Mouse (Mus musculus) ES-Bruce4 (cell line): Measurements from ENCODE around the gene Thap7.

Experiments
- CTCF ChIP-seq: IDR thresholded peaks from one replicate; pipeline ENCODE4 v1.8.1; 2011; ENCODE audit warnings: low read depth, low read length
- EP300 ChIP-seq: IDR thresholded peaks from 2 replicates; pipeline ENCODE4 v1.6.1; 2011; ENCODE audit warnings: low read depth, low read length; ENCODE audit not compliant: insufficient read depth

- TF ChIP-seq CTCF (no peak), EP300 (no peak)
Measured at GRCm38 (mm10) chr16:17502681-17503080, 28.3 kb downstream of the Thap7 start.
